Mouse (Mus musculus) stomach, embryonic 15.5 days (tissue): Measurements from ENCODE around the gene Slc25a30. TPM values are rescaled to one million over a fixed set of nuclear protein-coding genes. Genes with fewer than 3 reads are reported as not detected.

ENCODE experiments used
- ATAC-seq: fragments of 200-750 bp; cut with Nextera tagmentation; 2 replicates; pipeline ENCODE4 v1.8.0; 2017; ENCODE audit warnings: low read depth, moderate number of reproducible peaks, moderate TSS enrichment; ENCODE audit not compliant: insufficient read depth, low FRiP score
- H3K27ac ChIP-seq: fragments of 300-500 bp; sonication (generic); 2 replicates; pipeline ENCODE4 v1.5.1; 2015; ENCODE audit warnings: mild to moderate bottlenecking, inconsistent platforms
- H3K27me3 ChIP-seq: fragments of 300-500 bp; sonication (generic); replicated peaks from 2 replicates; pipeline ENCODE4 v1.6.1; 2015; ENCODE audit warnings: inconsistent platforms
- H3K36me3 ChIP-seq: fragments of 300-500 bp; sonication (generic); 2 replicates; pipeline ENCODE4 v1.6.1; 2015; ENCODE audit warnings: inconsistent platforms
- H3K4me1 ChIP-seq: fragments of 300-500 bp; sonication (generic); 2 replicates; pipeline ENCODE4 v1.6.1; 2015; ENCODE audit warnings: inconsistent platforms
- H3K4me2 ChIP-seq: fragments of 300-500 bp; sonication (generic); 2 replicates; pipeline ENCODE4 v1.6.1; 2015; ENCODE audit warnings: mild to moderate bottlenecking, inconsistent platforms
- H3K4me3 ChIP-seq: fragments of 300-500 bp; sonication (generic); replicated peaks from 2 replicates; pipeline ENCODE4 v1.5.1; 2015; ENCODE audit warnings: inconsistent platforms
- H3K9ac ChIP-seq: fragments of 300-500 bp; sonication (generic); 2 replicates; pipeline ENCODE4 v1.6.1; 2015; ENCODE audit warnings: inconsistent platforms
- H3K9me3 ChIP-seq: fragments of 300-500 bp; sonication (generic); 2 replicates; pipeline ENCODE4 v1.6.1; 2016; ENCODE audit warnings: inconsistent platforms
- WGBS: fragments of 180-500 bp; shearing (Covaris S2); methylation state at CpG from one replicate; pipeline ENCODE4 v1.1.7; 2015; 5-methylcytosine and 5-hydroxymethylcytosine counted together
- polyA plus RNA-seq: library from polyadenylated mRNA; unstranded; fragments of >200 nt; fragmentation: Nextera tagmentation; extraction: Ambion mirVana; gene quantifications from 2 replicates; pipeline ENCODE4 v1.2.1, GENCODE M21; 2015

Gene Slc25a30
- polyA plus RNA-seq, 1 experiment from 2014 or later: 3.3 TPM

DNA sequence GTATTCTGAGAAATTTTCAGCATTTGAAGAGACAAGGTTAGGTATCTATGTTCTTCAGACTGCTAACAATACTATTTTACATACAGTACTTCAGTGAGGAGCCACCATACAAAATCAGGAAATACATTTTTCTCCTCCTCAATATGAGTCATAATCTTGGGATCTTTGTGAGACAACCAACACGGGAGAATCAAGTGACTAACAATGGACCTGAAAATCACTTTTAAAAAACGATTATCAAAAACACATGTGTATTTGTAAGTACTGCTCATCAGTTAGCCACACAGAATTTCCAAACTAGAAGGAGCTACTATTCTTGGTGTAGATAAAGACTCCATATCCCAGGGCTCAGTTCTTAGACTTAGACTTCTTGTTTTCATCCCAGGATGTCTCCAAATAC is 55.5 kb downstream of the Slc25a30 start:
- no peak overlapping the region for H3K27ac ChIP-seq
- no peak overlapping the region for H3K4me2 ChIP-seq
- no peaks in the 10 kb centered on the region for H3K4me1 ChIP-seq
- H3K9me3 ChIP-seq: no peaks in the 10 kb centered on the region
- no peaks in the 10 kb centered on the region for H3K27me3 ChIP-seq
- H3K4me3 ChIP-seq: no peak overlapping the region
- peaks cover 36% of the 10 kb centered on the region for H3K36me3 ChIP-seq
- 83% methylated on average over 2 of the region's 2 CpGs for WGBS
- H3K9ac ChIP-seq: no peak overlapping the region
- no peak for ATAC-seq

DNA sequence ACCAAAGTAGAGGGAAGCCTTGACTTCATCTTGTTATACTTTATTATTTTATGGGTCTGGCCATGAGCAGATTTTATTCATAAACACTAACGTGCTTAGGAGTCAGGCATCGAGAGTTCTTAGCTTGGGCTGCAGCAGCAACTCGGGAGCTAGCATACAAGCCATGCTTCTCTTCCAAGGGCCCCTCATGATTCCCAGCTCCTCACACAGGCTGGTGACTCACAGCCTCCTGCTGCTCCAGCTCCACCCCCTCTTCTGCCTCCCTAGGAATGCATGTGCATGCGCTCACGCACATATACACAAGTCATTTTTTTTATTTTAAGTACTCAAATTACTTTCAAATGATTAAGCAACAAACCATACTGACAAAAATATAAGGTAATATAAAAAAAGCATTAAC is 58.7 kb downstream of the Slc25a30 start:
- peaks cover 39% of the 10 kb centered on the region for H3K36me3 ChIP-seq
- no peak overlapping the region for H3K4me2 ChIP-seq
- no peaks in the 10 kb centered on the region for H3K27me3 ChIP-seq
- no peak overlapping the region for H3K27ac ChIP-seq
- H3K9ac ChIP-seq: no peak overlapping the region
- 90% methylated on average over 5 of the region's 5 CpGs for WGBS
- no peaks in the 10 kb centered on the region for H3K4me1 ChIP-seq
- no peak overlapping the region for H3K4me3 ChIP-seq
- ATAC-seq: no peak
- H3K9me3 ChIP-seq: no peaks in the 10 kb centered on the region

DNA sequence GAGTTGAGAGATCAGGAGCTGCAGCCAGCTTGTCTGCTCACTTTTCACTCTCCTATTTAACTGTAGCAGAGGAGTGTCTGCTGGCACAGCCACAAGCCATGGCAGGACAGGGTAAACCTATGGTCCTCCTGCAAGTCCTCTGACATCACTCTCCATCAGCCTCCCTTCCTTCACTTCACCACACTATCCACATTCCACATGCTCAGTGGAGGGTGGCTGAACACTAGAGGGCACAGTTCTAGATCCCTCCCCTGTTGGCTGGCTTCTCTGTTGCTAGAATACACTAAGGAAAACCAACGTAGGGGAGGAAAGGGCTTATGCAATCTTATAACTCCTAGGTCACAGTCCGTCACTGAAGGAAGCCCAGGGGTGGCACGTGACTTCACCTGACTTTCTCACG is 59.8 kb downstream of the Slc25a30 start:
- 72% methylated on average over 4 of the region's 4 CpGs for WGBS
- H3K9me3 ChIP-seq: no peaks in the 10 kb centered on the region
- H3K4me2 ChIP-seq: no peak overlapping the region
- no peak overlapping the region for H3K9ac ChIP-seq
- no peak overlapping the region for H3K4me3 ChIP-seq
- no peak for ATAC-seq
- peaks cover 35% of the 10 kb centered on the region for H3K36me3 ChIP-seq
- H3K27ac ChIP-seq: no peak overlapping the region
- H3K4me1 ChIP-seq: no peaks in the 10 kb centered on the region
- no peaks in the 10 kb centered on the region for H3K27me3 ChIP-seq

DNA sequence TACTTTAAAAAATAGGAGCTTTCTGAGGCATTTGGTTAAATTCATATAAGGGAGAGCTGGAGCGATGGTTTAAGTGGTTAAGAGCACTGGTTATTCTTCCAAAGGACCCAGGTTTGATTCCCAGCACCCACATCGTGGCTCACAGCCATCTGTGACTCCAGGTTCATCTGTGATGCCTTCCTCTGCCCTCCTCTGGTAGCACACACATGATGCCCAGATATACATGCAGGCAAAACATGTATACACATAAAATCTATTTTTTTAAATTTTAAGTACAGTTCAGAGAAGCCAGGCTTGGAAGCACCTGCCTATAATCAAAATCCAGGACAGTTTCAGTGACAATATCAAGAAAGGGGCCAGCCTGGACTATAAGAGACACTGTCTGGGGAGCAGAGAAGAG is 64.0 kb downstream of the Slc25a30 start:
- 98% methylated on average over 2 of the region's 2 CpGs for WGBS
- no peak overlapping the region for H3K27ac ChIP-seq

DNA sequence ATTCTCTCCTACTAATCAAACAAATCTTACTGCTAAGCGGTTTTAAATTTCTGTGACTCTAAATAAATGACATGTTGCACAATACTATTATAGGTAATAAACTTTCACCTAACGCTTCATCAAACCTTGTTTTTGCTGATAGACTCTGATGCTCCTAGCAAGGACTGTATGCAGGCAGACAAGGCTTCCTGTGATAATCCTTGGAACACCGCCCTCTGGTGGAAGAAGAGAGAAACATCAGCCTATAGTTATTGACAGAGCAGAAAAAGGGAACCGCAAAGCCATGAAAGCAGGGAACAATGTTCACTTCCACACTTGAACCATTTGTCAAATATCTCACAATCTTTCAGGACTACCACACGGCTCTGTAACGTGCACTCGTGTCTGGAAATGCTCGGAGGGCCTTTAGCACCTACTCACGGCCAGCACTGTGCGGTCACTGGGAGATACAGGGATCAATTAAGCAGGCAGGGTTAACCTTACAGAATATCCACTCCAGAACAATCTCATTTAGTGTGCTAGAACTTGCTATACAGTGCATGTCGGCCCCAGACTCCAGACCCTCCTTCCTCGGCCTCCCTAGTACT is 64.8 kb downstream of the Slc25a30 start:
- Histone ChIP-seq H3K4me2 (no peak overlapping the region), H3K27ac (no peak overlapping the region), H3K9me3 (no peaks in the 10 kb centered on the region), H3K4me3 (no peak overlapping the region), H3K36me3 (peaks cover 38% of the 10 kb centered on the region), H3K9ac (no peak overlapping the region), H3K4me1 (no peaks in the 10 kb centered on the region), H3K27me3 (no peaks in the 10 kb centered on the region)
- ATAC-seq: no peak
- WGBS: 58% methylated on average over 12 of the region's 12 CpGs

More for the DNA sequence above, 64.0 kb downstream of the Slc25a30 start:
- ATAC-seq: no peak
- Histone ChIP-seq H3K4me1 (no peaks in the 10 kb centered on the region), H3K4me3 (no peak overlapping the region), H3K4me2 (no peak overlapping the region), H3K9ac (no peak overlapping the region), H3K36me3 (peaks cover 44% of the 10 kb centered on the region), H3K9me3 (no peaks in the 10 kb centered on the region), H3K27me3 (no peaks in the 10 kb centered on the region)

DNA sequence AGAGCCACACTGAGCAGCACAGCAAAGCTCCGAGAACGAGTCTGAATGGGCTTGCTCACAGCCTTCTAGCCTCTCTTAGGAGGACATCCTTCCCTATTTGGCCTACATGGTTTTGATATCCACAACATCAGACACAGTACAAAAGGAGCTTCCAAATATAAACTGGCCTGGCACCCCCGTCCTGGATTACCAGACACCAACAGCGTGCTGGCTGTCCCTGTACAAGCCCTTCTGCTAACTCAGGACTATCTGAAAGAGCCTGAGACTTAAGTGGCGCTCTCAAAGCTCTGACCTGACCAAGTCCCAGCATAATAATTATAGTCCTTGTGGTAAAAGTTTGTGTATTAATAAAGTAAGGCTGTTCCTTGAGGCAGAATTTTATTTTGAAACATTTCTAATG is 66.7 kb downstream of the Slc25a30 start:
- H3K27me3 ChIP-seq: no peaks in the 10 kb centered on the region
- peaks cover 40% of the 10 kb centered on the region for H3K36me3 ChIP-seq
- H3K27ac ChIP-seq: no peak overlapping the region
- no peak overlapping the region for H3K4me3 ChIP-seq
- no peaks in the 10 kb centered on the region for H3K9me3 ChIP-seq
- no peak overlapping the region for H3K9ac ChIP-seq
- ATAC-seq: no peak
- 91% methylated on average over 5 of the region's 5 CpGs for WGBS
- no peak overlapping the region for H3K4me2 ChIP-seq
- no peaks in the 10 kb centered on the region for H3K4me1 ChIP-seq

DNA sequence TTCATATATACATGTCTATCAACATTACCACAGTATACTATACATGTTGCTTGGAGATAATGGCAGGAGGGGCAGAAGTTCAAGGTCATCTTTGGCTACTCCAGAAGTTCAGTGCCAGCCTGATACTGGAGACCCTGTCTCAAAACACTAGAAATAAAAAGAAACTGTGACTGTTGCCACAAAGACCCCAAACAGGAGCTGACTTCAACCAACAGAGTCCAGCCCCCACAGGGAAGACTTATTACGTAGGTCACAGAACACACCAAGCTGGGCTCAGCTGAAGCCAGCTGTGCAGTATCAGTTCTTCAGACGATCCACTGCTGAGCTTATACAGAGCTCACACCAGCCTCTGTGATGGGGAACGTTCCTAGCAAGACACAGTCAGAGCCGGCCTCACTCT is 70.4 kb downstream of the Slc25a30 start:
- no peak overlapping the region for H3K9ac ChIP-seq
- H3K9me3 ChIP-seq: no peaks in the 10 kb centered on the region
- no peaks in the 10 kb centered on the region for H3K27me3 ChIP-seq
- H3K27ac ChIP-seq: no peak overlapping the region; the same call in 1 of the 2 replicates
- H3K4me3 ChIP-seq: no peak overlapping the region
- no peak for ATAC-seq
- WGBS: 82% methylated on average over 4 of the region's 4 CpGs
- H3K36me3 ChIP-seq: peaks cover 28% of the 10 kb centered on the region
- H3K4me1 ChIP-seq: no peaks in the 10 kb centered on the region
- no peak overlapping the region for H3K4me2 ChIP-seq

DNA sequence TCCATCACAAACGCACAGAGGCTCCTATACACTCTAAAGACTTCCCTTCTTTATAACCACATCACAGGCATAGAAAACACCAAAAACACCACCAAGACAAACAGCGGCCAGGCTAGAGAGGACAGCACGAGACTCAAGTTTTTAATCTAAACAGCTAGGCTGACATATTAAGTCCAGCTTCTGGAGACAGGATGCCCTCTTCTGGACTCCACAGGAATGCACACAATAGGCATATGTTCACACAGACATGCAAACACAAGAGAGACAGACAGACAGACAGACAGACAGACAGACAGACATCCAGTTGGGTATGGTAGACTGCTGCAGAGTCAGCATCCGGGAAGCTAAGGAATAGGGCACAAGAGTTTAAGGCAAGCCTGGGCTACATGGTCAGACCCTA is 73.2 kb downstream of the Slc25a30 start:
- Histone ChIP-seq H3K27ac (no peak overlapping the region), H3K4me1 (no peaks in the 10 kb centered on the region), H3K27me3 (no peaks in the 10 kb centered on the region), H3K4me3 (no peak overlapping the region), H3K36me3 (peaks cover 30% of the 10 kb centered on the region), H3K9me3 (no peaks in the 10 kb centered on the region), H3K9ac (no peak overlapping the region), H3K4me2 (no peak overlapping the region)
- ATAC-seq: no peak
- 77% methylated on average over 4 of the region's 4 CpGs for WGBS

DNA sequence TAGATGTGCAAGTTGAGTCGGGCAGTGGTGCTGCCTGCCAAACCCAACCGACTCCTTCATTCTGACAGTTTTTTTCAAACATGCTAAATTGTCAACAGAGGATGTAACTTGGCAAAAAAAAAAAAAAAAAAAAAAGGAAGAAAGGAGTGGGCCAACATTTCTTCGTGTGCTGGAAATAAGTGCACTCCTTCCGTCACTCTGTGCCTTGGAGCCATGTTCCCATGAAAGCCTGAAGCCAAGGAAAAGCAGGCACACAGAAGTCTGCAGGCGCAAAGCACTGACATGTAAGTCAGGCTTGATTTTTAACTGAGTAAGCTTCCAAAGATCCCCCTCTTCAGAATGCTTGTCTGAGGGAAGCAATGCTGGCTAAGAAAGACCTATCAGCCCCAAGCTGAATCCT is 74.2 kb downstream of the Slc25a30 start:
- H3K4me3 ChIP-seq: no peak overlapping the region
- no peak for ATAC-seq
- no peak overlapping the region for H3K4me2 ChIP-seq
- H3K27ac ChIP-seq: no peak overlapping the region
- no peaks in the 10 kb centered on the region for H3K4me1 ChIP-seq
- H3K9ac ChIP-seq: no peak overlapping the region
- H3K36me3 ChIP-seq: peaks cover 25% of the 10 kb centered on the region
- no peaks in the 10 kb centered on the region for H3K9me3 ChIP-seq
- 63% methylated on average over 5 of the region's 5 CpGs for WGBS
- no peaks in the 10 kb centered on the region for H3K27me3 ChIP-seq

DNA sequence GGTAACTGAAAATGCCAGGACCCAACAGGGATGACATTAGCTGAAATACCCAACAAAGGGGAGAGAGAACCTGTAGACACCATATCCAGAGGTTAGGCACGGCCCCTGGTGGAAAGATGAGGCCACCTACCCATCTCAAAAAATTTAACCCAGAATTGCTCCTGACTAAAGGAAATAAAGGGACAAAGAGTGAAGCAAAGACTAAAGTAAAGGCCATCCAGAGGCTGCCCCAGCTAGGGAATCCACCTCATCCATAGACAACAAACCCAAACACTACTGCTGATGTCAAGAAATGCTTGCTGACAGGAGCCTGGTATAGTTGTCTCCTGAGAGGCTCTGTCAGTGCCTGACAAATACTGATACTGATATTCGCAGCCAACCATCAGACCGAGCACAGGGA is 75.1 kb downstream of the Slc25a30 start:
- no peak overlapping the region for H3K4me2 ChIP-seq
- no peak for ATAC-seq
- no peak overlapping the region for H3K27ac ChIP-seq
- no peak overlapping the region for H3K9ac ChIP-seq
- no peaks in the 10 kb centered on the region for H3K27me3 ChIP-seq
- 91% methylated on average over 3 of the region's 3 CpGs for WGBS
- peaks cover 20% of the 10 kb centered on the region; the same call in 1 of the 2 replicates for H3K36me3 ChIP-seq
- no peaks in the 10 kb centered on the region for H3K4me1 ChIP-seq
- H3K9me3 ChIP-seq: no peaks in the 10 kb centered on the region
- H3K4me3 ChIP-seq: no peak overlapping the region

Other genes starting within 250 kb of the Slc25a30 start
- gene Spert, start 193.9 kb downstream of the Slc25a30 start, polyA plus RNA-seq: not detected in 2 replicates
- not detected in 2 replicates for gene Erich6b, start 144.8 kb downstream of the Slc25a30 start, polyA plus RNA-seq
- 19.9 TPM in 2 replicates for gene Cog3, start 32.5 kb downstream of the Slc25a30 start, polyA plus RNA-seq
- gene Tpt1, start 58.1 kb upstream of the Slc25a30 start, polyA plus RNA-seq: 999 and 1,085 TPM in 2 replicates
- 0.27 and 0.40 TPM in 2 replicates for gene Kctd4, start 168.0 kb upstream of the Slc25a30 start, polyA plus RNA-seq
- 32.5 and 33.8 TPM in 2 replicates for gene Gtf2f2, start 223.8 kb upstream of the Slc25a30 start, polyA plus RNA-seq